Mouse (Mus musculus): ENCODE measurements around the gene Sec11a. TPM values are rescaled to one million over a fixed set of nuclear protein-coding genes. Genes with fewer than 3 reads are reported as not detected.

Gene Sec11a
- polyA plus RNA-seq (2017; shearing (Covaris generic)) = 384 TPM

GRCm38 (mm10) chr7:80947445-80948350, at the start of gene Sec11a:
TSS of gene Sec11a (minus strand) at chr7:80947780.

GRCm38 (mm10) chr7:80992980-80993833, 45.6 kb upstream of the Sec11a start, which contains the start of gene Zfp592:
TSS of gene Zfp592 (plus strand) at chr7:80993681.

GRCm38 (mm10) chr7:80904921-80905515, 42.6 kb downstream of the Sec11a start, which contains the start of gene Nmb:
TSS of gene Nmb (minus strand) at chr7:80905076.

GRCm38 (mm10) chr7:80900944-80901501, 46.6 kb downstream of the Sec11a start, which contains the start of gene Wdr73:
TSS of gene Wdr73 (minus strand) at chr7:80901269.

GRCm38 (mm10) chr7:80860729-80861274, 86.8 kb downstream of the Sec11a start, which contains the start of gene Zscan2:
TSS of gene Zscan2 (plus strand) at chr7:80860920.

Other genes starting within 250 kb of the Sec11a start
- gene Iqgap1, start 121.8 kb downstream of the Sec11a start, polyA plus RNA-seq (2017; shearing (Covaris generic)) = 305 TPM
- gene Zscan2, start 86.9 kb downstream of the Sec11a start, polyA plus RNA-seq (2017; shearing (Covaris generic)) = 3.3 TPM
- 36.9 TPM for gene Wdr73, start 46.5 kb downstream of the Sec11a start, polyA plus RNA-seq (2017; shearing (Covaris generic))
- gene Nmb, start 42.7 kb downstream of the Sec11a start, polyA plus RNA-seq (2017; shearing (Covaris generic)) = 63.4 TPM
- 12.7 TPM for gene Zfp592, start 45.9 kb upstream of the Sec11a start, polyA plus RNA-seq (2017; shearing (Covaris generic))
- 0.21 TPM for gene Alpk3, start 109.8 kb upstream of the Sec11a start, polyA plus RNA-seq (2017; shearing (Covaris generic))
- not detected for gene Slc28a1, start 167.0 kb upstream of the Sec11a start, polyA plus RNA-seq (2017; shearing (Covaris generic))

All from CD4-positive, CD25-positive, alpha-beta regulatory T cell, adult 9 weeks (primary cell).